Mouse (Mus musculus): ENCODE results near the gene Gdap2. TPM values are rescaled to one million over a fixed set of nuclear protein-coding genes. Genes with fewer than 3 reads are reported as not detected.

The Gdap2 gene
- polyA plus RNA-seq, 1 experiment from 2014 or later, result 40.5 TPM

Other genes with a start within 250 kb of the Gdap2 start
- gene Wdr3, start within 50 bp of the Gdap2 start, polyA plus RNA-seq (2015; fragmentation: Nextera tagmentation; extraction: Ambion mirVana), result 42.7 and 43.8 TPM in 2 replicates

All from midbrain, embryonic 13.5 days (tissue).